Mouse (Mus musculus) gastrocnemius, adult 2 months (tissue): Measurements from ENCODE around the gene Efcab9. TPM values are rescaled to one million over a fixed set of nuclear protein-coding genes. Genes with fewer than 3 reads are reported as not detected.

Source experiments
- DNase-seq: peaks from one replicate; pipeline ENCODE4 v3.0.0; 2022
- H3K27ac ChIP-seq: fragments of 200-600 bp; 2 replicates; pipeline ENCODE4 v1.8.1; 2022; ENCODE audit warnings: mild to moderate bottlenecking
- H3K4me3 ChIP-seq: fragments of 200-600 bp; 2 replicates; pipeline ENCODE4 v1.8.1; 2022; ENCODE audit warnings: mild to moderate bottlenecking, moderate library complexity
- CTCF ChIP-seq: fragments of 200-600 bp; IDR thresholded peaks from 2 replicates; pipeline ENCODE4 v1.8.1; 2022; ENCODE audit warnings: antibody characterized with exemption, mild to moderate bottlenecking, moderate library complexity
- intact Hi-C: fragments of 180-260 bp; cut with DNase I; formaldehyde crosslinking; loops from one replicate; pipeline ENCODE4 v1.15.1; 2025
- total RNA-seq, 2 experiments: library from RNA; stranded (reverse); gene quantifications; 2 replicates each; pipeline ENCODE4 v1.2.3; 2021

Gene Efcab9
- total RNA-seq, 2 experiments from 2014 or later, result 1.0 to 2.0 TPM

DNA sequence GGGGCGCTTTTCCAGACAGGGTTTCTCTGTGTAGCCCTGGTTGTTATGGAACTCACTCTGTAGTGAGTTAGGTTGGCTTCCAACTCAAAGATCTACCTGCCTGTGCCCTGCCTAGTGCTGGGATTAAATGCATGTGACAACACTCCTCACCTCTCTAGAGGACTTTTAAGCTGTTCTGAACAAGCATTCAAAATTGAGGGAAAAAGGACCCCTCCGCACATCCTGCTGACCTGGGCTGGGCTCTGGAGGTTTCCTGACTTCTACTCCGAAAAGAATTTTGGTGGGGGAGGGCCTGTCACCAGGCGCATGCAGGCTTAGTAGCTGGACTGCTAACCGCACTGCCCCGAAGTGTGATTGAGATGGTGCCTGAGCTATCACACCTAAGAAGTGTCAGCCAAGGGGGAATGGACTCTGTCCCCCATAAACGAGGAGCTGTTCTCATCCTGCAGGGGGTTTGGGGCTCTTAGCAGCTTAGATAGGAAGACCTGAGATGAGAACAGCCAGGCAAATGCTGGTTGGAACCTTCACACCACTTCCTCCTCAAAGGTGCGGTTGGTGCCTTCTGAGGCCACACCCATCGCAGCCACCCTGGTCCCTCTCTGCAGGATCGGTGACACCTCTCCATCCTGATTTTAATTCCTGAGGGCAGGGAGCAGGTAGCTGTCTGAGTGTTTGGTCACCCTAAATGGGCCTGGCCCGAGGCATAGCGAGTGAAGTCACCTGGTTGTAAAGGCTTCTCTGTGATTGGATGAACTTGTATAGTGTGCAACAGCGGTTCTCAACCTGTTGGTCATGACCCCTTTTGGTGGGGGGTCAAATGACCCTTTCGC is 21.6 kb upstream of the Efcab9 start:
- H3K27ac ChIP-seq, result peak overlapping the region; percentile 67
- TF ChIP-seq CTCF, result no peak
- DNase-seq, result no peak
- H3K4me3 ChIP-seq, result no peak overlapping the region
- intact Hi-C loops, result no loop called here

DNA sequence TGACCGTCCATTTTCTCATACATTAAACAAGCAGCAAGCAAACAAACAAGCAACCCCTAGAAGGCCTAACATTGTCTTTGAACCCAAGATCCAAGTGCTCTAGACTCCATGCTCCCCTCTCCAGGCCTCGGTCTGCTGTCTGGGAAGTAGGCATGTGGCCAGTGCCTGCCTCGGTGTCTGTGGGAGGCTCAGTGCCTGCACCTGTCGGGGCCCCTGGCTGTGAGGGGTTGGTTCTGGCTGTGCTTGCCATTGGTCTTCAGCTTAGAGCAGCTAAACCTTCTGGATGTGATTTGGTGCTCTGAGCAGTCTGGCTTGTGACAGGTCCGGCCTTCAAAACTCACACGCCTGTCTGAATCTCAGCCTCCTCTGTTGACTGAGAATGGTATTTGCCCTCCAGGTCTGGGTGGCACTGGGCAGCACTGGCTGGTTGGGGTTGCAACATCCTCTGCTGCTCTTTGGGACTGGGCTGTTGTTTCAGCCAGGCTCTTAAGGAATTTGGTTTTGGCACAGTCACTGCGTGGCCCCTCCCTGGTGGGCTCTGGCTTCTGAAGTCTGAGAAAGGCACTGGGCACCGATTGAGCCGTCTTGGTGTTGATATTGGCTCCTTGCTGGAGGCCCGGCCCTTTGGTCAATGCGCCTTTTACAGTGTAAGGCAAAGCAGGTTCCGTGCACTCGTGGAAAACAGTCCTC is 20.7 kb upstream of the Efcab9 start:
- Histone ChIP-seq H3K4me3 (no peak overlapping the region; the same call in 1 of the 2 replicates), H3K27ac (peak overlapping the region; percentile 67)
- no peak for TF ChIP-seq CTCF
- DNase-seq, result no peak
- intact Hi-C loops, result no loop called here

DNA sequence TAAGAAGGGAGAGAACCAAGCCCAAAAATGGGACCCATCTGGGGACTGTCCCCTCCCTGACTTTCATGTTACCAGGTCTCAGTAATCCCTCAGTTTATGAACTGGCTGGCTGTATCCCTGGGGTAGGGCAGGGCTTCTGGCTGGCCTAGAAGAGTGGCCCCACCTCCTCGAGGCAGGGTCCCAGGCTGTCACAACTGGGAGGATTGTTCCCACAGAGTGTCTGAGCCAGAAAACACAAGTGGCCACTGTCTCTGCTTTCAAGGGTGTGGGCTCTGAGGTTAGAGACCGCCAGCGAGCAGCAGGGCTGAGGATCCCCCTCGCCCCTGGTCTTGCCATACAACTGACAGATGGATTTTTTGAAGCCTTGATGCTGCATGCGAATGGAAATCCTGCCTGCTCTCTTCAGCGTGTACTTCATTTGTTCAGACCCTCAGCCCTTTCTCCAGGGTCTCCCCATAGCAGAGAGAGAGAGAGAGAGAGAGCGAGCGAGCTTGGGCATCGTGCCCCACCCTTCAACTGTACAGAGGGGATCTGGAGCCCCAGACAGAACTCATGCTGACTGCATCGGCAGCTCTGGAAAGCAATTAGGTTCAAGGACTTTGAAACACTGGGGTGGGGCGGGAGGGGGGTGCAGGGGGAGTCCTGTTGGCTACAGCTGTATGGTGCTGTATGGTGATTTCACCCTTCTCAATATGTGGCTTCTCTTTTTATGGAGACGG is 19.9 kb upstream of the Efcab9 start:
- peak; percentile 48 for DNase-seq
- Histone ChIP-seq H3K27ac (peak overlapping the region; percentile 67), H3K4me3 (no peak overlapping the region; the same call in 1 of the 2 replicates)
- TF ChIP-seq CTCF, result no peak
- intact Hi-C loops, result no loop called here

DNA sequence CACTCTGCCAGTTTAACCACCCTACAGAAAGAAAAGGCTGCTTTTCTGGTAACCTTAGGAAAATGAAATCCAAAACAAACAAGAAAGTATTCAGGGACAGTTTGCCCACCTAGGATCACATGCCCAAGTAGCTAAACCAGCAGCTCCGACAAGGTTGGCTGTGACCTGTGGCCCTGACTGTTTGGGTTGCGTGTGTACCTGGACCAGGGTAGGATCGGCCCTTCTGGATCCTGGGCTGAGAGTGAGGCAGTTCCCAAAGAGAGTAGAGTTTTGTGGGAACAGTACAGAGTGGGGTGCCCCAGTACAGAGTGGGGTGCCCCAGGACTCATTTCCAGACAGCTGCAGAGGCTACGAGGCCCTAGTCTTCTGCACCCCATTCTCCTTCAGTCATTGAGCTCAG is 19.2 kb upstream of the Efcab9 start:
- no peak for TF ChIP-seq CTCF
- intact Hi-C loops, result no loop called here
- Histone ChIP-seq H3K4me3 (no peak overlapping the region), H3K27ac (peak overlapping the region; percentile 67)
- DNase-seq, result no peak

DNA sequence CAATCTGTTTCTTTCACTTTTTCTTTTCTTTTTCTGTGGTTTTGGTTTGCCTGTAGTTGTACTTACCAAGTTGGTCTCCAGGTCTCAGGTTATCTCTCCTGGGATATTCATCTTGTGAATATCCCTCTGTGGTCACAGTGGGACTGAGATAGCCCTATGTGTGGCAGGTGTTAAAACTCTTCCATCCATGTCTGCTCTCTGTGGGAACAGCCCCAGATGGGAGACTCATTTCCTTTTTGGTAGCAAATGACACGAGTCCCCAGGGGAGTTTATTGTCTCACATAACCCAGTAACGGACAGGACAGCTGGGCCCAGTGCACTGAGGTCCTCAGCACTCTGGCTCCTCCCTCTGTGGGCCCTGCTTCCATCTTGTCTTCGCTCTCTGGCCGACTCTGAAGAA is 18.2 kb upstream of the Efcab9 start:
- H3K27ac ChIP-seq, result peak overlapping the region; percentile 67
- no peak for DNase-seq
- intact Hi-C loops, result no loop called here

DNA sequence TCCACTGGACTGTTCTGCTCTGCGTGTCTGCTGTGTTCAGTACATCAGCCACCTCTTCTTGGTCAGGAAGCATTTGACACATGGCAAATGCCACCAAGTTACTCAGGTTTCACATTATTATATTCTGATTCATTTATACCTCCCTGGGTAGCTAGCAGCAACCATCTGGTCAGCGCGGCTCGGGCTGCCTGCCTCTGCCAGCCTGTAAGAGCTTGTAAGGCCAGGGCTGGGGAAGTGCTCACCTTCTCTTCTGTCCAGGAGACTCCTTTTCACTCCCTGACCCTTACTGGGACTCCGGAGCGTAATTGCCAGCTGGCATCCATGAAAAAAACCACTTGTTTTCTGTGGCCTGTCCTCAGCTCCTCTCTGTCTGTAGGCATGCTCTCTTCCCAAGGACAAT is 17.4 kb upstream of the Efcab9 start:
- DNase-seq, result no peak
- TF ChIP-seq CTCF, result no peak
- intact Hi-C loops, result loop anchor here (5.0 kb wide), 1 partner anchor 38 kb away; no protein-coding TSS in a partner anchor
- Histone ChIP-seq H3K4me3 (no peak overlapping the region), H3K27ac (peak overlapping the region; percentile 67)

More for the DNA sequence above, 18.2 kb upstream of the Efcab9 start:
- TF ChIP-seq CTCF, result no peak
- H3K4me3 ChIP-seq, result no peak overlapping the region

DNA sequence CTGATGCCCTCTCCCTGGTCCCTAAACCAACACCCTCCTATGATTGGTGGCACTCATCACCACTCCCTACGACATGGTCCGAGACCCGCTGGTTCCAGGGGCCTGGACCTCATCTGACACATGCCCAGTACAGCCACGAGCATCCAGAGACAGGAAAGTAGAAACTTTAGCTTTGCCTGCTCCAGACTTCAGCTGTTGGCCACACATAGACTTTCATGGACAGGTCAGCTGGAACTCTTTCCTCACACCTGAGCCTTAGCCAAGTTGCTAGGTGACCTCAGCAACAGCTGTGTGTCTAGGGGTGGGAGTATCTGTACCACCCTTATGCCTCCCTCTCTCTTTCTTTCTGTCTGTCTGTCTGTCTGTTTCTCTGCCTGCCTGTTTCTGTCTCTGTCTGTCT is 16.4 kb upstream of the Efcab9 start:
- Histone ChIP-seq H3K4me3 (no peak overlapping the region), H3K27ac (peak overlapping the region; percentile 78; the same call in 1 of the 2 replicates)
- peak; percentile 50 for DNase-seq
- intact Hi-C loops, result loop anchor here (5.0 kb wide), 1 partner anchor 39 kb away; no protein-coding TSS in a partner anchor
- no peak for TF ChIP-seq CTCF

DNA sequence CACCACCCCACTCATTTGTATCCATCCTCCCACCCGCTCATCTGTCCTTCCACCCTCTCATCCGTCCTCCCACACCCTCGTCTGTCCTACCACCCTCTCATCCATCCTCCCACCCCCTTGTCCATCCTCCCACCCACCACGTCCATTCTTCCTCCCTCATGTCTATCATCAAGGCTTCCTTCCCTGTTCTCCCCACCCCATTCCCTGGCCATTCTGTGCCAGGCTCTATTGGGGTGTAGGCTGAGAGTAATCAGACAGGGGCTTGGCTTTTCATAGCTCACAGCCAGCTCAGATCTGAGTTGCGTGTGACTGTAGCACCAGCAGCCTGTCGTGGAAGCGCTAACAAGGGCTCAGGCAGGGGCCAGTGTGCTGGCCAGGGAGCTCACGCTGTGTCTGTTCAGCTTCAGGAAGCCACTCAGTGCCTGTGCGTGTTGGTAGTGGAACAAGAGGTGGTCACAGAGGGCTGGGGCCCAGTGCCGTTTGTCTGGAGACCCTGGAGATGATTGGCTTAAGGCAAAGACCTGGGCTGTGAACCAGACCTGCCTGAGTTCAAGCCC is 15.6 kb upstream of the Efcab9 start:
- no peak for DNase-seq
- H3K4me3 ChIP-seq, result no peak overlapping the region
- intact Hi-C loops, result loop anchor here (5.0 kb wide), 1 partner anchor 40 kb away; no protein-coding TSS in a partner anchor
- no peak for TF ChIP-seq CTCF
- peak overlapping the region; percentile 78 for H3K27ac ChIP-seq

DNA sequence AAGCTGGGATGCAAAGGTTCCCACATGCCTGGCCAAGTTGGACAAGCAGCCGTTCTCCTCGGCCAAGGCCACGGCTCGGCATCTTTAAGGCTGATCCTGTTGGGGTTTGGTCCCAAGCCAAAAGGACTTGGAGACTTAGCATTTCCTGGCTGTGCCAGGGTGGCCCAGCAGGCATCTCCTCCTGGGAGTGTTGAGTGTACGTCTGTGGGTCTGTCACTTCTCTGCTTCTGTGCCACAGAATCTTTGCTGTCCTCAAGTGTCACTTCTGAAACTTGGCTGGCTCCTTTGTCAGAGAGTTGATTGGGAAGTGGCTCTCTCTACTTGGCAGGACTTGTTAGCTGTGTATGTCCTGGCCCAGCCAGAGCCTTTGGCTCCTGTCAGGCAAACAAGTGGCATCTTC is 14.6 kb upstream of the Efcab9 start:
- intact Hi-C loops, result loop anchor here (5.0 kb wide), 1 partner anchor 41 kb away; no protein-coding TSS in a partner anchor
- no peak for TF ChIP-seq CTCF
- no peak overlapping the region for H3K4me3 ChIP-seq
- DNase-seq, result peak; percentile 85
- H3K27ac ChIP-seq, result peak overlapping the region; percentile 78

DNA sequence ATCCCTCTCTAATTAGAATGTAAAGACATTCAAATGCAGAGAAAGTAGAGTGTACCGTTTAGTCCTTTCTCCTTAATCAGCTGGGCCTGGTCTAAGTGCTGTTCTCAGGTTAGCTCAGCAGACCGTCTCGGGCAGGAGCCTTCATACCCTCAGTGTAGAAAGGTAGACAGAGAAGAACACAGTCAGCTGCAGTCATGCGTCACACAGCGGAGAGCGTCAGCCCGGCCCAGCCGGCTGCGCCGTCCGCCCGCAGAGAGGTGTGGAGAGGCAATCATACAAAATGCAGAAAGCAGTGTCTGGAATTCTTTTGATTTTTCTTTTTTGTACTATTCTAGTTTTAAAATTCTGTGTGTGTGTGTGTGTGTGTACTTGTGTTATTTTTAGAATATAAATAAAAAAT is 13.7 kb upstream of the Efcab9 start:
- no peak for TF ChIP-seq CTCF
- H3K4me3 ChIP-seq, result no peak overlapping the region
- peak overlapping the region; percentile 78; the same call in 1 of the 2 replicates for H3K27ac ChIP-seq
- intact Hi-C loops, result loop anchor here (5.0 kb wide), 1 partner anchor 42 kb away; no protein-coding TSS in a partner anchor
- DNase-seq, result no peak

DNA sequence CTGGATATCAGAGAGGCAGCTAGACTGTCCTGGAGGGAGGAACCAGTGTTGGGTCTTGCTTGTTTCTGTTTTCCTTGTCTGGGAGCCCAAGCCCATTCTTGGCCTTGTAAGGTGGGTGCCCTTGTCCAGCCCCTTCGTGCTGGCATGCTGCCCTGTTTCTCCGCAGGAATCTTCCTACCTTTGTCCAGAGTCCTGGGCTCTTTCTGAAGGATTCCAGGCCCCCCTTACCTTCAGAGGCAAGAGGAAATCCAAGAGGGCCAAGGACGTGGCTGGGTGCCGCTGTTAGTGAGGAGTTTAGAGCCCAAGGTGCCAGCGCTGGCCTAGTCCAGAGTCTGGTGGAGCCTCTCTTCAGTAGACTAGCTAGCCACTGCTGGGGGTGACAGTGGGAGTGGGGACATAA is 12.6 kb upstream of the Efcab9 start:
- TF ChIP-seq CTCF, result no peak
- H3K4me3 ChIP-seq, result no peak overlapping the region
- intact Hi-C loops, result no loop called here
- H3K27ac ChIP-seq, result peak overlapping the region; percentile 48
- no peak for DNase-seq

DNA sequence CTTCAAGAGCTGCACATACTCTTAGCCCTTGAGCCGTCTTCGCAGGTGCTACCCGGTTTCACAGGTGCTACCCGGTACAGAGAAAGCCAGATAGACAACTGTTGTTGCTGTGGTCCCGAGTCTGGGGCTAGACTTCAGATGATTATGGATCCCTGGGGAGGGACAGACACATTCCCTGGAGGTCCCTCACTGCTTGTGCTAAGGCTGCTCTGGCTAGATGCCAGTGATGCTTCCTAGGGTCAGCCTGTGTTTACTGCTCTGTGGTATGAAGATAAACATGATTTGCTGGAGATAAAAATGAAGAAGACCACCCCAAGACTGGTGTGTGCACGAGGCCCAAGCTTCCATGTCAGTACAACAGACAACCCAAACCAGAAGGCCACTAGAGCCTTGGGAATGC is 12.2 kb upstream of the Efcab9 start:
- no peak for TF ChIP-seq CTCF

More for the DNA sequence above, 12.2 kb upstream of the Efcab9 start:
- Histone ChIP-seq H3K27ac (peak overlapping the region; percentile 48), H3K4me3 (no peak overlapping the region)
- intact Hi-C loops, result no loop called here
- DNase-seq, result no peak
